Mouse (Mus musculus) kidney, adult 18-20 months (tissue): ENCODE measurements at regions not wholly inside any gene's neighbourhood (a gene's known extent, or its start where the extent isn't known, plus 50 kb on each side); places are given as distances from the start of the nearest gene placed in this dataset.

Source experiments
- DNase-seq: peaks from one replicate; pipeline ENCODE4 v3.0.0; 2021

- no peak for DNase-seq
Measured at GRCm38 (mm10) chr13:111940796-111941513, 132.2 kb upstream of the Map3k1 start.

DNA sequence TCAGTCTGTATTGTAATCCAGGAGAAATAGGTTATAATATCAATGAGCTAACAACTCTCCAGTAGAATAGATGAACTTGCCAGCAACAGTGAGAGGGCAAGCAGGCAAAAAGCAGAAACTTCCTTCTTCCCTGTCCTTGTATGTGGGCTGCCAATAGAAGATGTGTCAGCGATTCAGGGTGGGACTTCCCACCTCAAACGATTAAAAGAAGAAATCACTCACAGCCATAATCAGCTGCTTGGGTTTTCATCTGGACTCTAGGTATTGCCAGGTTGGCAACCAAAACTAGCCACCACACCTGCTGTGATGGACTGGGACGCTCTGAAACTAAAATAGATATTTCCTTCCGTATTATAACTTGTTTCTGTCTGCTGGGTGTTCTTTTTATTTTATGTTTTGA is 133.2 kb upstream of the Map3k1 start:
- no peak for DNase-seq

DNA sequence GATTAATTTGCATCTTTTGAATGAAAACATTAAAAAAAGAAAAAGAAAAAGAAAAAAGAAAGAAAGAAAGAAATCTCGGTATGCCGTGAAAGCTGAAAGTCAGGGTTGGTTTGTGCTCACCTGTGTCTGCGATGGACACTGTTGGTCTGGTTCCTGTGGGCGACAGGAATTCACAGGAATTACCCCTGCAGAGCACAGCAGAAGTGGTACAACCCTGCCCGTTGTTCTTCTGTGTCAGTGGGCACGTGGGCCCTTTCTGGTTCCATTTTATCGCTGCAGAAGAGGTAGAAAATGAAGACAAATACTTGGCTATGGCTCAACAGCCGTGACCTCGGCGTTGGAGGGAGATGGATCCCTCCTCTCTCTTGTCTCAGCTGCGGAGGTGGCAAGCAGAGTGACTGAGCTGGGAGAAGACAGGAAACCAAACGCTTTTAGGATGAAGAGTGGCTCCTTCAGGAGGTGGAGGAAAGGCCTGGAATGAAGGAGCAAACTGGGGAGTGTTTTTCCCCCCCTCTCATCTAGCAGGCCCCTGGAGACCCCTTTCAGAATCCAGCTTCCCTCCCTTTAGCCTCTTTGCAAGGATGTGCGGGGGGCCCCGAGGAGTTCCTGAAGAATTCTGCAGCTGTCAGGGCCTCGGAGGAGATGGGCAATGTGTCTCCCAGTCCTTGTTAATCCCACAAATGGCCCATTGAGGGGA is 134.7 kb upstream of the Map3k1 start:
- DNase-seq = no peak

DNA sequence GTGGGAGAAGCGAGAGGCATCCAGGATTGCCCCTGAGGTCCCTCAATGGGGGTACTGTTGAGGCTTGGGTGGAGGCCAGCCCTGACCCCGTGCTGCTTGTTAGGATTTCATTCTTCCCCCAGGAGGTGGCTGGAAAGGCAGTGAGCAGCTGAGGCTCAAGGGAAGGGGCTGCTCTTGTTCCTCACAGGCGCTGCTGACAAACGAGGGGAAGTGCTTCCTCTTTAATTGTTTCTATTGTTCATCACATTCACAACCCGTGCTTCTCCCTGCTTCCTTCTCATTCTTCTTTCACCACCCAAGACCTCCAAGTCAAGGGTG is 135.3 kb upstream of the Map3k1 start:
- DNase-seq = no peak

- no peak for DNase-seq
Measured at GRCm38 (mm10) chr13:111946271-111946670, 137.5 kb upstream of the Map3k1 start.

GRCm38 (mm10) chr13:111946811-111947210 is 138.0 kb upstream of the Map3k1 start:
- no peak for DNase-seq

- DNase-seq = no peak
Measured at GRCm38 (mm10) chr13:111948395-111948794, 139.6 kb upstream of the Map3k1 start.

DNA sequence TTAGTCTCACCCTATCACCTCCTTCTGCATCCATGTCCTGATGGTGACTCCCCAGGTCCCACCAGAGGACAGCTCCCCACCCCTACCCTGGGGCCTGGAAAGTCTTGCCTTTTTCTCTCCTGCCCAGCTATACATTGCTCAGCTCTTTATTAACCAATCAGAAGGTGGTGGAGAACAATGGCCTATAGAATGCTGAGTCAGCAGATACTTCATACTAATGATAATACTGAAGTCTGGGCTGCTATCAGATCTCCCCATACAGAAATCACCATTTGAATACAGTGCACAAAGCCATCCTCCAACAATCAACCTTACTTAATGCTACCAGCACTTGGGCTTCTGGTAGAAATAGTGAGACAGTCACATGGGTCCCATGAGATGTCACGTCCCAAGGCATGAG is 141.2 kb upstream of the Map3k1 start:
- no peak for DNase-seq

DNA sequence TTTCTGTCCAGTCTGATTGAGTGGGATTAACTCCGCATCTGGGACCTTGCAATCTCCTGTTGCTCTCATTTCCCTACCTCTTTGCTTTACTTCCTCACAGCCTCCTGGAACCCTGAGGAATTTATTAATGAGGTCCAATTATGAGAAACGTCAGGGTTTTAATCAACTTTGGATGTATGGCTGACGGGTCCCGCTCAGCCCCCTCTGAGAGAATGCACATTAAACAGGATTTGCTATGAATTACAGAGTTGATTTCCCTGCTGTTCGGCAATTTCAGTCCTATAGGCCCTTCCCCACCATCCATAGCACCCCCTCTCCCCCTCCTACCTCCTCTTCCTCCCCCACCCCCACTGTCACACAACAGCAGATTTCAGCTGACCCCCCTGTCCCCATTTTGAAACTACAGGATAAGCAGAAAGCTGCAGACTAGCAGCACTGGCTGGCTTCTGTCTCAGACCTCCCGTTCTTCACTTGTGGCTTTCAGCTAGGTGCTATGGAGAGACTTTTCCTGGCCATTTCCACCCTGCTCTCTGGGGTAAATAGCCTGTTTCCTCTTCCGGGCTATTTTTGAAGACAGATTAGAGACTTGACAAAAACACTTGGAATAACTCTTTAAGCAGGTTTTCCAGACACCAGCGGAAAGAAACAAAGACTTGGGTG is 145.2 kb upstream of the Map3k1 start:
- no peak for DNase-seq

DNA sequence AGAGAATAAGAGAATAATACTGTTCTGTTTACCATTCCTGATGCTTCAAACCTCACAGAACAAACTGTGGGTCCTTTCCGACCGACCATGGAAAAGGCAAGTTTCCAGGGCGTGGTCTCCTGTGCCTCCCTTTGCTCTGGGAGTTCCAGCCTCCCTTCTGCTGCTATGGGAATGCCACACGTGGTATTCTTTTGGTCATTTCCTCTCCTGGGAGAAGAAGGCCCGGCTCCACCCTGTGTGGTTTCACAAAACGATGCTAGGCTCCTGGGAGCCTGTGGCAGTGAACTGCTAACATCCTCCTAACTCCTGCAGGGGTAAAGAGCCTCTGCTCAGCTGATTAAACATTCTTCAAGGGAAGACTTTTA is 145.7 kb upstream of the Map3k1 start:
- DNase-seq = peak; percentile 42

DNA sequence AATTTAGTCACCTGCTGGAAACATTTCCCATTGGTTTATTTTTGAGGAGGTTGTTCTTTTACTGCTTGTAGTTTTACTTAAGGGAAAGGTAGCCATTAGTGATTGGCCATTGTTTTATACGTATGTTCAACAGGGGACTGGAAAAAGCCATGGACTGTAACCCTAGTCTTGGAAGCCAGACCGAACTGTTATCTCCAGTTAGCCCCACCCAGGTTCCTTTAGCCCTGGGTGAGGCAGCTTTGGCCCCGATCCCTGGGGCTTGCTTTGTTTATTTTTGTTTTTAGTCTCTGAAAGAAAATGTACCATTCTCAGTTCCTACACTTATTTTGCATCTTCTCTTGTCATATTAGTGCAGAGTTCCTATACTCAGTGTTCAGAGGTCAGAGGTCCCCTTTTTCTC is 148.3 kb upstream of the Map3k1 start:
- no peak for DNase-seq

DNA sequence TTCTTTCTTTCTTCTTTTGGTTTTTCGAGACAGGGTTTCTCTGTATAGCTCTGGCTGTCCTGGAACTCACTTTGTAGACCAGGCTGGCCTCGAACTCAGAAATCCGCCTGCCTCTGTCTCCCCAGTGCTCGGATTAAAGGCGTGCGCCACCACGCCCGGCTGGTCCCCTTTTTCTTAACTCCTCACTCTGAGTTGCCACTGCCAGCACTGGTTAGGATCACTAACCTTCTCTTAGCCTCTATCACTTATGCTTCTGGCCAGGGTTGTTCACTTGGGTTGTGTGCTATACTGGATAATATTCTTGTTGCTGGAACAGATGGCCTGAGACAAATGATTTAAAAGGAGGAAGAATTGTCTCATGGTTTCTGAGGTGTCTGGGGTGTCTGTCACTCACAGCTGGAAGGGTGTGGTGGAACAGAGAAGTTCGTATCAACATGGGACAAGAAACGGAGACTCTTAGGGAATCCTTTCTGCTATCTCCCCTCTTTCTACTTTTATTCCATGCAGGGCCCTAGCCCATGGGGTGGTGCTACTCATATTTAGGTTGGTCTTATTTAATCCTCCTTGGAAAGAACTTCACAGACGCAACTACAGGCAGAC is 149.0 kb upstream of the Map3k1 start:
- DNase-seq = peak; percentile 25

DNA sequence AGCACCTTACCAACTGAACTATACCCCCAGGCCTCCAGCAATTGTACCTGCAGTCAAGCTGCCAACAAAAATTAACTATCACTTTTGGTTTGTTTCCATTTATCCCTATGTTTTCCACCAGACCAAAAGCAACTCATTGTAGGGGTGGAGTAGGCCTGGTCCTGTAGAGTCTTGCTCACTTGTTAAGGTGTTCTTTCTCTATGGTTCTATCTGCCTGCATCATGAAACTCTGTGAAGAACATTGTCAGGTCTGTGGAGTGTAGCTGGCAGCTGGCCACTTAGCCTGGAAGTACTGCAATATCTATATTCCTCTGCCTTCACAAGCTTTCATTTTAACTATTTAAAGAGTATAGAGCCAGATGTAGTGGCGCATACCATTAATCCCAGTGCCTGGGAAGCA is 149.6 kb upstream of the Map3k1 start:
- DNase-seq = peak; percentile 32

GRCm38 (mm10) chr13:111960036-111960435 is 151.2 kb upstream of the Map3k1 start:
- DNase-seq = no peak

DNA sequence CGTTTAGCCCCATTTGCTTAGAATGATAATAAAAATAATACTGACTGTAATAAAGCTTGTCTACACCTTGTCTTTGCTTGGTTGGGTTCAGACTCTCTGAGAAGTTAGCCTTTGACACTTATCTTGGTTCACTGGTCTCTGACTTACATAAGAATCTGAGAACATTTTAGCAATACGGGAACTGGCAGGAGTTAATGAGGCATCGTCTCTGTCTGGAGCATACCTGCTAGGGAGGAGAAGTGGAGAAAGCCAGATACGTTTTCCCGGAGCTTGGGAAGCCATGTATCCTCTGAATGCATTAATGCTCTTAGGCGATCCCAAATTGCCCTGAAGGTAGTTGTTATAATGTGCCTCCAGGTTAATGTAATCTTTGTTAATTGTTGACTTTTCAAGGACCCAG is 152.6 kb upstream of the Map3k1 start:
- DNase-seq = peak; percentile 42

DNA sequence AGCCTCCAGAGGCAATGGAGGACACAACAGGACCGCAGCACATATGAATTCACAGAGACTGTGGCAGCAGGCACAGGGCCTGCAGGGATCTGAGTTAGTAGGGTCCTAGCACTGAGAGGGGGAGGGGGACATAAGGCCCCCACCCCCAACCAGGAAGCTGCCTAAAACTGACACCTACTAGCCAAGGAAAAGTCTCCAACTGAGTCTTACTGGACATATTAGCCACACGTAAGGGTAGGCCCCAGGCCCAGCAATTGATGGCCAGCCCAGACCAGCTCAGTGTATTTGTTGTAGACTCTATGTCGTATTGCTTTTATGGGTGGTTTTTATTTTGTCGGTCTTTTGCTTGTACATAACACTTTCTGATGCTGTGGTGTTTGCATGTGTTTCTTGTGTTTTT is 153.4 kb upstream of the Map3k1 start:
- no peak for DNase-seq

- no peak for DNase-seq
Measured at GRCm38 (mm10) chr13:111966113-111966512, 157.3 kb upstream of the Map3k1 start.

DNA sequence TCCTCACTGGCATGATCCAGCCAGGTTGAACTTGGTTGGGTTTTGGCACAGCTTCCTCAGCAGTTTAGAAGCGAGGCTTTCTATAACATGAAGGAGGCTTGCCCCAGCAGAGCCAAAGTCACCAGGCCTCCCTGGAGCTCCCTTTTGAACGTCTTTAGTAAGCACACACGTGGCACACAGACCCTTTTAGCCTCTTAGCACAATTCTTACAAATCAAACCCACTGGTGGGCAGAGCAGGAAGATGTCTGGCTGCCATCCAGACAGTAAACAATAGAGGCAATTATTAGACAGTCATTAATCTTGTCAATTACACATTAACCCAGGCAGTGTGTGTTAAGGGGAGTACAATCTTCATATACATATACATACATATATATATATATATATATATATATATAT is 157.8 kb upstream of the Map3k1 start:
- DNase-seq = peak; percentile 19

- no peak for DNase-seq
Measured at GRCm38 (mm10) chr13:111968197-111968596, 159.4 kb upstream of the Map3k1 start.

GRCm38 (mm10) chr13:111974282-111974681 is 165.5 kb upstream of the Map3k1 start:
- DNase-seq = no peak

DNA sequence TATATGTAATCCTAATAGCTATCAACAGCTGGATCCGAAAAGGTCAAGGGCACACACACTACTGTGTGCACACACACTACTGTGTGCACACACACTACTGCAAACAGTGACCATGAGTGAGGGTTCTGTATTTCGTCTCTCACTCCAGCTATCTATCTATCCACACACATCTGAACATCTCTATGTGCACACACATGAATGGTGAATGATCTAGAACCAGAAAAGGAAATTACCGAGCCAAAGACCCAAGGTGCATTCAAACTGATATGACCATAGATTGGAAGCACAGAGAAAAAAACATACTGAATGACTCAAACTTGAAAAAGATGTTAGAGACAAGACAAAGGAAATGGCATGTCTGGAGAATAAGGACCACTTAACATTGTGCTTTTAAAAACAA is 166.8 kb upstream of the Map3k1 start:
- no peak for DNase-seq

DNA sequence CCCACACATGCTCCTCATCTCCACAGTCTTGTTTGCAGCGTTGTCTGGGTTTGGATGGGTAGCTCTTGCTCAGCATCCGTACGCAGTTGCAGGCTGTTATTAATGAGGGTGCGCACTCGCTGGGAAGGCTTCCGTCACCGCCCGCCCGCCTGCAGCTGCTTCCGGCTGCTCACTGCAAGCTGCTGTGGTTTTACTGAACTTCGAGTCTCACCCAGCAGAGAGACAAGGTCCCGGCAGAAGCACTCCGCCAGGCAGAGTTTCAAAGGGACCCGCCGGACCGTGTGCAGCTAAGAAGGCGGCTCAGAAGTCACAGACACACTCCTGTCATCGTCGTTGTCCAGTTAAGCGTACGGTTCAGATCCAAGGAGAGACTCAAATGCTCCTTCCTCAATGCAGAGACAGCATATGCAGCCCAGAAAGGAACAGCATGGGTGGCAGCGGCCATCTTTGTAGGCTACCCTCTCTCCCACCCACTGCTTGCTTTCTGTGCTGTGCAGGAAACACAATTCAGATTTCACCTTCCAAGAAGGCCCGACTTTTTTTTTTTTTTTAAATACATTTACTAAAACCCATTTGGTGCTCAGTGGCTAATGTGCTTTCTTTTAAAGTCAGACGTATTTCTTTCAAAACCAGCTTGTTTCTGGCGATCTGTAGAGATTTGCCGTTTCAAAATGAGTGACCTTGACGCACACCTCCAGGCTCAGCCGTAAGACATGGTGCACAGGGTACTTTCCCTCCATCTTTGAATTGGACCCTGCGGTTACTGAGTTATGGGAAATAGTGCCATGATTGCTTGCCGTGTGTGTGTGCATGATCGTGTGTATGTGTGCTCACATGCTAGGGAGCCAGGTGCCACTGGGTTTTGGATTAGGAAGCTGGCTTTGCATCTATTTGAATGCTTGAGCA is 169.2 kb upstream of the Map3k1 start:
- DNase-seq = peak; percentile 19

DNA sequence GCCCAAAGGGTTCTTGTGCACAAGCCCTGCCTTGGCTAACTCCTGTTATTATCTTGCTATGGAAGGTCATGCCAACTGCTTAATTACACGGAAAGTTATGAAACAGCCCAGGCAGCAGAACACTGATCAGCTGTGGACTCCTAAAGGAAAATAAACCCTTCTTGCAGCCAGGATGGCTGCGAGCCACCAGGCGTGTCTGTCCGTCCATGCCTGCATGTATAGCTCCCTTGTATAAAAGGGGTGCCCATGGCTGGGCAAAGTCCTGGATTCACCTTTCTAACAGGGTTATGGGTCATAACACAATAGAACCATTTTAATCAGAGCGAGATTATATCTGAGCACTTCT is 169.9 kb upstream of the Map3k1 start:
- peak; percentile 55 for DNase-seq
